ENCODE assay signal across 24 mouse cellular contexts in the genomic region with DNA sequence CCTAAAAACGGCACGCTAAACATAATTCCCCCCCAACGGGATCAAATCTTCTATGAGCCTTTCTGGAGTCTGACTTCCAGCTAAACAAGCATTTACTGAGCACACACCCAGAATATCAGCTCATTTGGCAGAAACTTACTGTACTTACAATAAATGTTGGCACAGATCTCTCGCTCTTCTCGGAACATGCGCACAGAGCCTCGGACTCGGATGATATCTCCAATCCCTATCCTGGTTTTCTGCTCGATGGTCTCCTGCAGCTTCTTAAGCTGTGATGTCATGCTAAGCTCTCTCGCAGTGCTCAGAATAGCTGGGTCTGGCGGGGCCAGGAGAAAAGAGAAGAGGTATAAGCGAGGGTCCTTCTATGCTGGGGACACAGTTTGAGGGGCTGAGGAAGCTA. TPM values are rescaled to one million over a fixed set of nuclear protein-coding genes. Genes with fewer than 3 reads are reported as not detected.
DNase-seq lines count a peak whose midpoint lies in the region; ATAC-seq and TF ChIP-seq lines count a peak whose summit lies in the region.
"Had no signal": no experiment of that assay in that cellular context is flagged by ENCODE, and none has a peak within 500 bp of the region (broad histone marks: within the 10 kb centered on the region; RNA-seq: fewer than 3 reads in every experiment).

No protein-coding gene starts in this region.

- H3K4me2 ChIP-seq in forebrain, postnatal 0 days (ENCODE audit: low read depth): no peak overlapping the region
- no peak overlapping the region for H3K4me2 ChIP-seq in forebrain, embryonic 13.5 days
- no peak overlapping the region for H3K4me2 ChIP-seq in heart, embryonic 14.5 days (ENCODE audit: low read length)
- no peak overlapping the region for H3K4me2 ChIP-seq in liver, postnatal 0 days (ENCODE audit: low read depth, low read length)
- H3K4me2 ChIP-seq: intestine, embryonic 15.5 days; limb, embryonic 12.5 days; liver, embryonic 11.5 days had no signal

- 70% methylated on average over 12 of the region's 12 CpGs for WGBS in forebrain, postnatal 0 days
- 92% methylated on average over 12 of the region's 12 CpGs for WGBS in forebrain, embryonic 13.5 days
- WGBS in heart, embryonic 14.5 days: 49% methylated on average over 12 of the region's 12 CpGs
- WGBS in liver, postnatal 0 days (ENCODE audit: insufficient replicate concordance): 84% methylated on average over 12 of the region's 12 CpGs

- no peaks in the 10 kb centered on the region for H3K4me1 ChIP-seq in forebrain, postnatal 0 days (ENCODE audit: insufficient read depth)
- H3K4me1 ChIP-seq in forebrain, embryonic 13.5 days: 0 out of 2 replicates have a peak, but pooled peaks cover 9% of the 10 kb centered on the region
- peaks cover 17 to 40% of the 10 kb centered on the region in 2 experiments for H3K4me1 ChIP-seq in heart, embryonic 14.5 days (ENCODE audit: control insufficient read depth in 2 of 2, insufficient read depth in 2 of 2, low read length in 2 of 2)
- H3K4me1 ChIP-seq in liver, postnatal 0 days (ENCODE audit: insufficient read depth): peaks cover 11% of the 10 kb centered on the region
- H3K4me1 ChIP-seq: limb, embryonic 12.5 days had no signal

- H3K9ac ChIP-seq in forebrain, postnatal 0 days: no peak overlapping the region
- no peak overlapping the region for H3K9ac ChIP-seq in forebrain, embryonic 13.5 days
- no peak overlapping the region; the same call in 1 of the 2 replicates for H3K9ac ChIP-seq in heart, embryonic 14.5 days (ENCODE audit: low read length)
- H3K9ac ChIP-seq in liver, postnatal 0 days (replicated peaks): no peak overlapping the region
- H3K9ac ChIP-seq: intestine, embryonic 15.5 days; limb, embryonic 12.5 days had no signal

- H3K27me3 ChIP-seq in forebrain, postnatal 0 days (ENCODE audit: insufficient read depth, low read length): no peaks in the 10 kb centered on the region
- no peaks in the 10 kb centered on the region for H3K27me3 ChIP-seq in forebrain, embryonic 13.5 days
- H3K27me3 ChIP-seq in heart, embryonic 14.5 days (ENCODE audit: control insufficient read depth, insufficient read depth, low read length): no peaks in the 10 kb centered on the region
- H3K27me3 ChIP-seq in liver, postnatal 0 days (ENCODE audit: insufficient read depth, low read length): no peaks in the 10 kb centered on the region
- H3K27me3 ChIP-seq: intestine, embryonic 15.5 days; limb, embryonic 12.5 days had no signal

- peak; percentile 55 for DNase-seq in forebrain, postnatal 0 days
- DNase-seq in heart, postnatal 25 days (ENCODE audit: low spot score): no peak
- peak; percentile 38 for DNase-seq in lung, postnatal 10 days
- DNase-seq in lung, postnatal 25 days (ENCODE audit: low spot score): no peak
- peak; percentile 42 for DNase-seq in heart, postnatal 4 days
- DNase-seq in liver, postnatal 0 days: no peak
- DNase-seq: adrenal gland, postnatal 36 days; cerebellum, adult 11 months; cerebellum, postnatal 10 days; gastrocnemius, postnatal 14 days; kidney, adult 8-10 months; kidney, postnatal 10 days; lung, adult 18-20 months; midbrain, embryonic 14.5 days; right cerebral cortex, postnatal 4 days; thymus, postnatal 36 days had no signal

- no peak overlapping the region for H3K4me3 ChIP-seq in forebrain, postnatal 0 days (ENCODE audit: low read depth, low read length)
- no peak overlapping the region for H3K4me3 ChIP-seq in forebrain, embryonic 13.5 days
- H3K4me3 ChIP-seq in heart, embryonic 14.5 days (ENCODE audit: control insufficient read depth in 1 of 2, insufficient read depth in 1 of 2, low read depth in 1 of 2, low read length in 2 of 2): no peak overlapping the region
- no peak overlapping the region for H3K4me3 ChIP-seq in liver, postnatal 0 days (ENCODE audit: low read depth, low read length)
- H3K4me3 ChIP-seq: embryonic facial prominence, embryonic 10.5 days; intestine, embryonic 15.5 days; limb, embryonic 12.5 days had no signal

- no peak overlapping the region for H3K27ac ChIP-seq in forebrain, postnatal 0 days (ENCODE audit: low read depth, low read length)
- H3K27ac ChIP-seq in forebrain, embryonic 13.5 days: no peak overlapping the region
- peak overlapping the region; percentile 46 to 57 for H3K27ac ChIP-seq in heart, embryonic 14.5 days (replicated peaks in 1 of 2; ENCODE audit: control insufficient read depth in 1 of 2, insufficient read depth in 1 of 2, low read depth in 2 of 2, low read length in 2 of 2)
- H3K27ac ChIP-seq in liver, postnatal 0 days (ENCODE audit: low read depth): no peak overlapping the region
- H3K27ac ChIP-seq: embryonic facial prominence, embryonic 10.5 days; intestine, embryonic 15.5 days; limb, embryonic 12.5 days had no signal

- intact Hi-C loops in heart, postnatal 25 days (cut with DNase I): no loop called here

- no peak for TF ChIP-seq CTCF in forebrain, postnatal 0 days (IDR thresholded peaks at IDR 0.05; ENCODE audit: low read depth)
- no peak for TF ChIP-seq CTCF in liver, postnatal 0 days (IDR thresholded peaks at IDR 0.05; ENCODE audit: low read depth)

- peaks cover 22% of the 10 kb centered on the region; the same call in 1 of the 2 replicates for H3K36me3 ChIP-seq in forebrain, postnatal 0 days (ENCODE audit: insufficient read depth)
- peaks cover 33% of the 10 kb centered on the region for H3K36me3 ChIP-seq in forebrain, embryonic 13.5 days (ENCODE audit: poor library complexity, severe bottlenecking)
- peaks cover 42% of the 10 kb centered on the region for H3K36me3 ChIP-seq in heart, embryonic 14.5 days (ENCODE audit: control insufficient read depth, insufficient read depth, low read length)
- peaks cover 3% of the 10 kb centered on the region for H3K36me3 ChIP-seq in liver, postnatal 0 days (replicated peaks; ENCODE audit: insufficient read depth, low read length)

- no peak for TF ChIP-seq EP300 in liver, postnatal 0 days (IDR thresholded peaks at IDR 0.05; ENCODE audit: low read depth)

- peak; percentile 59 for ATAC-seq in forebrain, postnatal 0 days
- ATAC-seq in forebrain, embryonic 13.5 days: no peak
- no peak for ATAC-seq in heart, embryonic 14.5 days (ENCODE audit: insufficient number of reproducible peaks, insufficient read depth, low FRiP score, low read depth)
- no peak for ATAC-seq in liver, postnatal 0 days
- ATAC-seq: CD4-positive, CD25-positive, alpha-beta regulatory T cell, adult 4 months; hindbrain, embryonic 16.5 days; intestine, embryonic 15.5 days had no signal

- H3K9me3 ChIP-seq in forebrain, postnatal 0 days (ENCODE audit: low read length): no peaks in the 10 kb centered on the region
- H3K9me3 ChIP-seq in forebrain, embryonic 13.5 days (replicated peaks): no peaks in the 10 kb centered on the region
- no peaks in the 10 kb centered on the region for H3K9me3 ChIP-seq in heart, embryonic 14.5 days (ENCODE audit: control insufficient read depth, low read length)
- H3K9me3 ChIP-seq in liver, postnatal 0 days (ENCODE audit: low read length): no peaks in the 10 kb centered on the region
- H3K9me3 ChIP-seq: embryonic facial prominence, embryonic 10.5 days; intestine, embryonic 15.5 days; limb, embryonic 12.5 days had no signal

RNA-seq across cellular contexts. Expression of gene Stn1, which starts 20.4 kb away (rescaled TPM):
- 17.1 and 19.6 TPM in 2 replicates for total RNA-seq in forebrain, postnatal 0 days (2014; rRNA removed)
- 20.9 and 22.7 TPM in 2 replicates for polyA plus RNA-seq in forebrain, postnatal 0 days (2015; fragmentation: Nextera tagmentation; extraction: Ambion mirVana)
- 39.0 and 42.2 TPM in 2 replicates for polyA plus RNA-seq in forebrain, embryonic 13.5 days (2015; fragmentation: Nextera tagmentation; extraction: Ambion mirVana)
- 38.2 and 38.9 TPM in 2 replicates for polyA plus RNA-seq in heart, embryonic 14.5 days (2014; fragmentation: Nextera tagmentation; extraction: Ambion mirVana)
- total RNA-seq in heart, postnatal 25 days (2021): 10 to 100 TPM; 17.8 to 18.9 TPM
- 10 to 100 TPM; 23.1 to 26.3 TPM for total RNA-seq in heart, postnatal 4 days (2021)
- 4.4 and 5.4 TPM in 2 replicates for polyA plus RNA-seq in liver, postnatal 0 days (2015; fragmentation: Nextera tagmentation; extraction: Ambion mirVana)

RNA-seq across cellular contexts. Expression of gene Sh3pxd2a, which starts 52.7 kb away (rescaled TPM):
- total RNA-seq in forebrain, postnatal 0 days (2014; rRNA removed): 16.1 and 20.8 TPM in 2 replicates
- polyA plus RNA-seq in forebrain, postnatal 0 days (2015; fragmentation: Nextera tagmentation; extraction: Ambion mirVana): 0.98 and 1.2 TPM in 2 replicates
- polyA plus RNA-seq in forebrain, embryonic 13.5 days (2015; fragmentation: Nextera tagmentation; extraction: Ambion mirVana): 3.0 and 3.6 TPM in 2 replicates
- polyA plus RNA-seq in heart, embryonic 14.5 days (2014; fragmentation: Nextera tagmentation; extraction: Ambion mirVana): 8.5 and 9.7 TPM in 2 replicates
- 10 to 100 TPM; 63.5 to 63.6 TPM for total RNA-seq in heart, postnatal 25 days (2021)
- total RNA-seq in heart, postnatal 4 days (2021): 10 to 100 TPM; 91.0 to 95.1 TPM
- 0.82 and 0.95 TPM in 2 replicates for polyA plus RNA-seq in liver, postnatal 0 days (2015; fragmentation: Nextera tagmentation; extraction: Ambion mirVana)

Comparison
In these comparisons a context has a peak if more than half of its experiments do, and no peak if none do; other contexts are left out.
1. DNase-seq: peak in forebrain, postnatal 0 days (single experiment), lung, postnatal 10 days (single experiment) and heart, postnatal 4 days (single experiment); none in heart, postnatal 25 days (single experiment), lung, postnatal 25 days (single experiment) and liver, postnatal 0 days (single experiment).
2. H3K27ac ChIP-seq: peak in heart, embryonic 14.5 days (2 of 2); none in forebrain, postnatal 0 days (single experiment), forebrain, embryonic 13.5 days (single experiment) and liver, postnatal 0 days (single experiment).